Mouse (Mus musculus): ENCODE data around the gene Art4. TPM values are rescaled to one million over a fixed set of nuclear protein-coding genes. Genes with fewer than 3 reads are reported as not detected.
"Not testable (repeated sequence)": the region's sequence is repeated elsewhere in the genome, so short reads cannot be mapped to it uniquely, and the experiment has no call there.

The Art4 gene
- total RNA-seq (2021), result 1 to 10 TPM; 3.6 to 6.0 TPM
- long read RNA-seq, experiment 1, partial matches to known transcripts, result 0 of 4 reads
- long read RNA-seq, experiment 1, other reads (novel, unspliced or antisense), result 0 of 4 reads
- long read RNA-seq, experiment 2, partial matches to known transcripts, result 1 of 2 reads
- long read RNA-seq, experiment 2, other reads (novel, unspliced or antisense), result 0 of 2 reads

DNA sequence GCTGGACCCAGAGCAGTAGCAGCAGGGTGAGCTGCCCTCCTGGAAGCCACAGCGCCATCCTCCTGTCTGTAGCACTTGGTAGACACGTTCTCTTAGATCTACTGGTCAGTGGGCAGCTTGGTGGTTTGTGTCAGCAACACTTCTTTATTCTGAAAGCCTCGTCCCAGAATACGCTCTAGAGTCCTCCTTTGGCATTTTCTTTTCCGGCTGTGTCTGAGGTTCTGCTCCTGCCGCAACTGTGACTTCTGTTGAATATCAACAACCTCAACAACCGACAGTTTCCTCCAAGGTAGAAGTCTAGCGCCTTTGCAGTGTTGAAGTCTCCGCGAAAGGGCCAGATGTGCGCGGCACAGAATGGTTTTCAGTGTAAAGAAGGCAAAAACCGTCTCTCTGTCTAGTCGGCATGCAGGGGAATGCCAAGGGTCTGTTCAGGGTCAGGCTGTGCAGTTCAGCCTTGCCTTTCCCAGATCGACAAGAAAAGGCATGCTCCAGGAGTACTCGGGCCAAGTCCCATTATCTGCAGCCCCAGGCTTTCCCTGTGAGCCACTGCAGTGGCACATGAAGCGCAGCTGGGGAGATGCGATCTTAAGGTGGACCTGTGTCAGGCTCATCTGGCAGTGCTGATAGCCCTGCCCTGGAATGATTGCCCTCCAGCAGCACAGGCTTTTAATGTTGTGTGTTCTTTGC lies at the start of gene Art4:
Gene Art4, minus strand, starts transcription at position 548 of the 687 bp plus-strand sequence.
- DNase-seq, result peak; percentile 22 to 36

DNA sequence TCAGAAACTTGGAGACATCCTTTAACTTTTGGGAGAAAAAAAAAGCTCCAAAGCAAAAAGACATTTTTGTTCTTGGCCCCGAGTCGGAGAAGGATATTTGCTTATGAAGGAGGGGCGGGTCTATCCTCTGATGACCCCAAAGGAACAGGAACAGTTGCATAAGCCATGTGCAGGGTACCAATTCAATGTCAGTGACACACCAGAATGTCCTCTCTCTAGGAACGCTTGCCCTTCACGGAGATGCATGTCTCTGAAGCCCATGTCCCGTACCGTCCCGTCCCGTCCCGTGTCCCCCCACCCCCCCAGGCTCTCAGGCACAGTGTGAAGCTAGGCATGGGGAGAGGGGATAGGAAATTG lies 49.4 kb upstream of the Art4 start:
- DNase-seq, result no peak

DNA sequence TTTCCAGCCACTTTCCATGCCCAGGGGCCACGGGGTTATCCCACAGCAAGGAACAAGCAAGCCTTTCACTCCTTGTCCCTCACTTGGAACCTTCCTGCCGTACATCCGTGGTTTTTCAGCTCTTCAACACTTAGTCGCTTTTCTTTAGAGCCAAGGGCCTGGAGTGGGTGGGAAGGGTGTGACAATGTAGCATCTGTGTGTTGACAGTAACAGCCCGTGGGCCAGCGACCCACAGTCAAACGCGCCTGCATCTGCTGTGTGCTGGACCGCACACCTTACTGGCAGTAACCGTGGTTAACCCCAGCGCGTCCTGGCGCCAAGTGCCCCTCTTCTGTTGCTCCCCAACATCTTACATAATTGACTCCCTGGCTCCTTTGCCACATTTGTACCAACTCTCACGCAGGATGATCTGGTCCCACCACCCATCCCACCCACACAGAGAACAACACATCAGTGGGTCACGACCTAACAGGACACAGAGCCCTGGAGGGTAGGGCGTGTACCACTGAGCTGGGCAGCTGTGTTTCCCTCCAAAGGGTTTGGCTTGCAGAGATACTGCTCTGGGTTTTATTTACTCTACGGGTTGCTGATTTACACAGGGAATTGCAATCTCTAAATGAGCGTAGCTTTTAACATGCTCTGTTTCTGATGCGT lies 48.9 kb upstream of the Art4 start:
- DNase-seq, result no peak

DNA sequence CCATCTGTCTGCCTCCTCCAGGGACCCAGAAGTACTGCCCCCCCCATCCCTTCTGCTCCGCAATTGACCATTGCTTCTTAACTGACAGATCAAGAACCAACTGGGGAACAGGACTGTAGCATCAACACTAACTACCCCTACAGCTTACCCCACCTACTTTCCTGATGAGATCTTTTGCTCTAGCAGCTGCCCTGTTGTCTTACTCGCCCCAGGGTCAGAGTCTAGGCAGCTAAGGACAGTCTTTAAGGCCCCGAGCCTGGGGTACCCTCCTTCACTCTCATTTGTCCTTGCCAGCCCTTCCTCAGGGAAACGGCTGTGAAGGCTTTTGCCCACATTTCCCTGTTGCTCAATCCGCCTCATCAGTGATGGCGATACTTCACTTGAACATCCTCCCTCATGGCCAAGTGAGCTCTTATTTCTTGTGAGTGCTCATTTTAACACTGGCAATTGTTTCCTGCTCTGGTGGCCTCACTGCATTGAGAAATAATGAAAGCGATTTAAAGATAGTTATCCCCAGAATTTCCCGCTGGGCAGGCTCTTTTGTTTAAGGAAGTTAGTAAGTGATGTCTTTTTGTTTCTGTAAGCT lies 46.4 kb upstream of the Art4 start:
- DNase-seq, result no peak

DNA sequence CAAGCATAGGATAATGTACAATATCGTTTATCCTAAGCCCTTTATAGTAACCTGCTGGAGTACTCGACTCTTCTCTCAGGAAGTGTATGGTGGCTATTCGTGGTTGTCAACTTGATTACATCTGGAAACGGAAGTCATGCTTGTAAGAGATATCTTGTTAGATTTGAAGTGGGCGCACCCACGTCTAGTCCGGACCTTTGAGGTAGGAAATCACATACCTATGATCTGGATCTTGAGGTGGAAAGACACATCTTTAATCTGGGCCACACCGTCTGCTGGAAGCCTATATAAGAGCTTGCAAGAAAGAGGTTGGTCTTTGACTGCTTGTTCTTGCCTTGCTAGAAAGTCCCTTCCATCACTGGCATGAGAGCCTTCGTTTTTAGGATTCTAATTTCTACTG lies 45.0 kb upstream of the Art4 start:
- DNase-seq, result no peak

DNA sequence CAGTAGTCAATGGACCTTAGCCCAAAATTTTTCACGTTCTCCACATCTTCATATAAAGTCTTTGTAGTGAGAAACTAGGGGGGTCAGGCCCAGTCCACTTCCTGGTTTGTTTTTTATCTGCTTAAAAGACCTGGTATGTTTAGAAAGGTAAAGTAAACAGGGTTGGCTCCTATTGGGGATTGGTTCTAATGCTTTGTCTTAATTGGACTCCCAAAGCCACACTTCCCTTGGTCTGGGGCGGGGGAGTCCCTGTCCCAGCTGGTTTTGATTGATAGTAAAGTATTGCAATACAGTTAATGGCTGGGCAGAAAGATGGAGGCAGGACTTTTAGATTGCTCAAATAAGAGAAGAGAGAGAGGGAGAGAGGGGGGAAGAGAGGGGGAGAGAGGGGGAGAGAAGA lies 43.5 kb upstream of the Art4 start:
- DNase-seq, result no peak

DNA sequence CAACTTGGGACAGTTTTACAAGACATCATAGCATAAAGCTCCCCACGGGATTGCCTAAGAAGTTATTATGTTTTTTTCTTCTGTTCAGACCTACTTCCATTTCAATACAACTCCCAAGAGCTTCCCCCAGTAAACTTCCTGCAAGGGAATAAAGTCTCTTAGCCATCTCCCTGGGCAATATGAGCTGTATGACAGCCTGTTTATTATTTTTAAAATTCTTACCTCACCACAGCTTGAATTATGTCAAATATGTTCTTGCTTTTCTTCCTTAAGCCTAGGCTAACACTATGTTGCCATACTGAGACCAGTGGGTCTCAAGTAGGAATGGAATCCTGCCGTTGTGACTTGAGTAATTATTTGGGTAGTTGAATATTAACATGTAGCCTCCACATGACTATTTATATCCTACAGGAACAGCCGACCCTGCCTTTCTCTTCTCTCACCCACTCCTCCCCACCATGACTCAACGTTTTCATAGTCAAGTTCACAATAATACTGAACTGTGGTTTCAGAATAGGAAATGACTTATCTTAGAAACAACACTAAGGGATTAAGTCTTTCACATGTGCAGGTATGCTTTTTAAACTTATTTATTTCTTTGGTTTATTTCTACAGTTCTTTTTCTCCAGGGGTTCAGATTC lies 43.0 kb upstream of the Art4 start:
- DNase-seq, result no peak

DNA sequence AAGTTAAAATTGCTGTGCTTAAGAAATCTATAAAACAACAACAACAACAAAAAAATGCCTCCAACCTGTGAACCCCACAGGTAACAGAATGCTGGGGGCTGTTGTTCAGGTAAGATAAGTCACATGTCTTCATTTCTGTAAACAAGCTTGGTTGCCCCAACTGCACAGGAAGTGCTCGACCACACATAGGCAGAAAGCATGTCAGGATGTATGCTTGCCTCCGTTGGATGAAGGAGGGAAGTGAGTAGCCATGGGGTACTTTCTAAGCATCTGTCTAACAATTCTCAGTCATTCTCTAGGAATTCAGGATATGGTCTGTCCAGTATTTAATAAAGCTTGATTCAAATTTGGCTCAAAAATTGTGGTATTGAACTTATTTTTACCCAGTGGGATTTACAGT lies 41.4 kb upstream of the Art4 start:
- no peak for DNase-seq

DNA sequence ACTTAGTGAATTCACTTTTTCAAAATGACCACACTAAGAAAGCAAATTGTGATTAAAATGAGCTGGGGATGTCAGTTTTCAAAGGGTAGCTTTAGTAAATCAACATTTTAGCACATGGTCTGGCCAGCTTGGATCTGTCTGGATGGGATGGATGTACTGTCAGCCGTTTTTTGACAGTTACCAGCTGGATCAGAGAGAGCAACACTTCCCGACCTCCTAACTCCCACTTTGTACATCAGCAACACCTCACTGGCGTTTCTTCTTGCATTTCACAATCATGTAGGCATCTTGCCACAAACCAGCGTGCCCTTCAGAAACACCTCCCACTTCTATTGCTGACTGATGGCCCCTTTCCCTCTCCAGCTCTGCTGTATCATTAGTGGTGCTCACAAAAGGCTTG lies 40.7 kb upstream of the Art4 start:
- no peak for DNase-seq

DNA sequence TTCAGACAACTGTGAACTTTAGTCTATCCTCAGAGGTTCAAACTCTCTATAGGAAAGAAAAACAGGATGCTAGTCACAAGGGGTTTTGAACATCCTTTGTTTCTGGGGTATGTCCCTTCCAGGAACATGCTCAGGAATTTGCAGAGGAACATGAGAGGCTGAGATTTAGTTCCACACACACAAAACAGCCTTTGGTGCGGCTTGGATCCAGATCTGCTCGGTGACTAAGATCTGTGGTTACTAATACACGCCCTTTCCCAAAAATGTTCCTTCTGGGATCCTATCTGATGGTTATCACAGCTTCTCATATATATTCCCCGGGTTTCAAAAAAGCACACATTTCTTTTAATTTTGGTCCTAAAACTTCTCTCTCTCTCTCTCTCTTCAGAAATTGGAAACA lies 40.3 kb upstream of the Art4 start:
- DNase-seq, result no peak

DNA sequence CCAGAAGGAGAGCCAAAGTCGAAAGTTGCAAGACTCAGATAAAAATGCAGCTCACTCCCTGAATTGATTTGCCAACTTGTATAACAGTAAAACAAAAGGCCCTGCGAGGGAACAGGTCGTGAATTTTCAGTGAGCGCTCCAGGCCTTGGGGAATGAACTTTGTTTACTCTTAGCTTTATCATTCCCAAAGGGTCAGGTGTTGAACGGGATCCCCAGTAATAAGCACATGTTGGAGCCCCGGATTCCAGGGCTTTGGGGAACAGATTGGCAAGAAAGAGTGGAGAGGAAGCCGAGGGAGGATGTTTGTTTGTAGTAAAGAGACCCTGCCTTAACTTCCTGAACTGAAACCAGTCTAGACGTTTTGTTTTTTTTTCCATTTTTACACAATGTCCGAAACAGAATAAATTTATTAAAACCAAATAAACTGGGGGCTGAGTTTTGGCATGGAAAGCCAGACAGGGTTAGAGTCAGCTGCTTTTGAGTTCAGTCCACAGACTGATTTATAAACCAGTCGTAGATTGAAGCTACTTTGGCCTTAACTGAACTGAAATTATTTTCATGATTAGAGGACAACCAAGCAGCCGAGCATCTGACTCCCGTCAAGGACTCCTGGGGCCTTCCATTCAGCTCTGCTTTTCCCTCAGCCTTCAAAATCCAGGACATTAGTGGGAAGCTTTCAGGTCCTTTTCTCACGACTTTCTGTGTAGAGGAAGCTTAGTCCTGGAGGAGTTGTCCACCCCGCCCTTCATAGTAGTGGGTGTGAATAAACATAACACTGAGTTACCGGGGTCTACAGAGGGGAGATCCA lies 37.2 kb upstream of the Art4 start:
- no peak for DNase-seq

DNA sequence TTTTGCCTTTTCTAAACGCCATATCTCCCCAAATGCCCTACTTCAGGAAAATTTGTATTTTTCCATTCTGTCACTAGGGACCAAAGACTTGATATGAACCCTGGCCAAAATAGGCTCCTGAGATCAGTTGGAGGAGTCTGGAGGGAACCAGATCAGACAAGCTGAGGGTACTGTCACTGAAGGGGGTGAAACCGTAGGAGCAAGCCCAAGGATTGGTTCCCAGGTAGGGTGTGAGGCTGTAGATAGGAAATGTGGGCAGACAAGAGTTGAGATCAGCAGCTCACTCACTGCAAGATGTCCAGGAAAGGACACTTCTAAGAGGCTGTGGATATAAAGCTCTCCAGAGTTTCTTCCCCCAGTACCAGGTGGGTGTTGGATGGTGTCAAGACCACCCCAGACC lies 34.5 kb upstream of the Art4 start:
- no peak for DNase-seq

DNA sequence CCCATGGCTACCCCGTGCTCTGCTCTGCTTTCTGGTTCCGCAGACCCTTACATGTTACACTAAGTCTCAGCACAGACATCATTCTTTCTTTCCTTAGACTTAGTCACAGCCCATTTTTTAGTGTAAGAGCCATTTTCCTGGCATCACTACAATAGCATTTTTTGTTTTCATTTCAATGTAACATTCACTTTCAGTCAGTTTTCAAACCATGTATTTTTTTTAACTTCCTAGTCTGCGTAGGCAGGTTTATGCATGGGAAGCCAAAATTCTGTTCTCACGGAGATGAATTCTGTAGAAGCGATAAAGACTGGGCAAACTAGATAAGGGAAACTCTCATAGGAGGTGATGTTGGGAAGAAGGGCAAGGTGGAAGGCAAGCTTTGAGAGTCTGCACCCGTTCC lies 32.0 kb upstream of the Art4 start:
- no peak for DNase-seq

DNA sequence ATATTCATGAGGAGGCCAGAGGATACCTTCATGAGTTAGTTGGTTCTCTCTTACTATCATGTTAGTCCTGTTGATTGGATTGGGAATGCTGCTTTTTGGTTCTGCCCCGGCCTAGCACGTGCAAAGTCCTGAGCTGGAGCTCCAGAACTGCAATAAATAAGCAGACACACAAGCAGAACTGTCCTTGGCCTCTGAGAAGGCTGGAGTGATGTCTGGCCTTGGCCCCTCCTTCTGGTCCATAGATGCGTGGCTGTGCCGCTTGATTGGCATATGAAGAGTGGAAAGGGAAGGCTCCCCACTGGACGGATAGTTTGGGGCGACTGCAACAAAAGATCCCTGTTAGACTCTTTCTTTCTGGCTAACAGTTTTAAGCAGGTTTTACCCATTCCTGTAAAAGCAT lies 31.5 kb upstream of the Art4 start:
- peak; percentile 41 to 51 for DNase-seq

DNA sequence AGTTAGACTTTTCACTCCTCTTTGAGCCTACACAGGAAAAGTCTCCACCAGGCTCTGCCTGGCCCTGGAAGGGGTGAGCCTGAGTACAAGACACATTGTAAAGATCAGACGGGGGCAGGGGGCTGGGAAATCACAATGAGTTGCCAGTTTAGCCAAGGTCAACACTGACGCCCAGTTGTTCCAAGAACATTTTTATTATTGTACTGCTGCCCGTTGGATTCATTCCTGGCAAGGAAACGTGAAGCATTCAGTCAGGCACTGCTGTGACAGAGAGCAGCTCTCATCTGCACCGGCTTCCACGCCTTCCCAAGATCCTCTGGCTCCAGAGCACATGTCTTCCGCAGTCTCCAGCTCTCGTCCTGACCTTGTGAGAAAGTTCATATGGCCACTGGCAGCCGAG lies 30.3 kb upstream of the Art4 start:
- peak; percentile 66 to 74 for DNase-seq

DNA sequence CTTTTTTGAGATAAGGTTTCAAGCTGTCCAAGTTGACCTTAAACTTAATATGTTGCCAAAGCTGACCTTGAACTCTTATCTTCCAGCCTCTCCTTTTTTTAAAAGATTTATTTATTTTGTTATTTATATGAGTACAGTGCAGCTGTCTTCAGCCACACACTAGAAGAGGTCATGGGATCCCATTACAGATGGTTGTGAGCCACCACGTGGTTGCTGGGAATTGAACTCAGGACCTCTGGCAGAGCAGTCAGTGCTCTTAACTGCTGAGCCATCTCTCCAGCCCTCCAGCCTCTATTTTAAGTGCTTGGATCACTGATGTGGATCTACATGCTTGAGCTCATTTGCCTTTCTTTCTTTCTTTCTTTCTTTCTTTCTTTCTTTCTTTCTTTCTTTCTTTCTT lies 27.2 kb upstream of the Art4 start:
- not testable (repeated sequence) for DNase-seq

DNA sequence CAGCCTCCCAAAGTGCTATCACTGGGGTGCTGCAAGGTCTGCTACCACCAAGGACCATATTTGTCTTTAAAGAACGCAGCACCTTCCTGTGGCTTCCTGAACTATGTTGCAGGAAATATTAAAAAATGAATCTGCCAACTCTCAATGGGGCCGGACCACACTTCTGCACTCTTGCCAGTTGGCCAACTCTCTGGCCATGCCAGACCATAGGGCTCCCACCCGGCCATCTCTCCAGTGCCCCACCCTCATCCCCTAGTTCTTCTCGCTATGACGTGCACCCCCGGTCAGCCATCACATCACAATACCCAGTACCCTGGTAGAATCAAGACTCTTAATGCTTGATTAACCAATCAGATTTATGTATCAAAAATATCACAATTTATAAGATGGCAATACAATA lies 26.4 kb upstream of the Art4 start:
- DNase-seq, result no peak

DNA sequence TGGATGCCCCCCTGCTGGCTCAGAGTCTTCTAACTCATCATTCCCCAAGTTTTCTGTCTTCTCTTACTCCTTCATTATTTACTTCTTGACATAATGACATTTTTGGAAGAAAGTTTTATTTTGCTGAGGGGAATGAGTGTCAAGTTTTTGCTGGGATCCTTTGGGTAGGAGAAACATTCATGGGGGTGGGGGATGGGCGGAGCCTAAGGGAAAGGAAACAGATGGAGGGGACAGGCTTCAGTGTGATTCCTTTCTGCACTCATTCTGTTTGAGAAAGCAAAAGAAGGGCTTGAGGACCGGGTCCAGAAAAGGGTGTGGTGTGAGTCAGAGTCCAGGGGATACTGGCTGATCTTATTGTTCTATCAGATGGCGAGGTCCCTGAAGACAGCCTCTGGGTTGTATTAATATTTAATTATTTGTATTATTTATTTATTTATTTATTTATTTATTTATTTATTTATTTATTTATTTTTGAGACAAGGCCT lies 25.9 kb upstream of the Art4 start:
- DNase-seq, result no peak

DNA sequence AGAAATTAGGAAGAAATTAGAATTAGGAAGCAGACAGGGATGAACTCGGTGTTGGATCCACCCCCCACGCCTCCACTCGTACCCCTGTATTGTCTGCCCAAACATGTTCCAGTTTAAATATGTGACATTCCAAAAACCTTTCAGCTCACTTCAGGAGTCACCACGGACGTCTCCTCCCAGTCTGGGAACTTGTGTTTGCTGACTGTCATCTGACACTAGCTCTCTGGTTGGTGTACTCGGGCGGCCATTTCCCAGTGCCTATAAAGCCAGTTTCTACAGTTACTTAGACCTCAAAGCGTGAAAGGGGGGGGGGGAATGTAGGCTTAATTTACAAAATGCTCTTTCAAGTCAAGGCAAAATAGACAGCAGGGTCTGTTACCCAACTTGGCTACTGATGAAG lies 24.1 kb upstream of the Art4 start:
- DNase-seq, result no peak

DNA sequence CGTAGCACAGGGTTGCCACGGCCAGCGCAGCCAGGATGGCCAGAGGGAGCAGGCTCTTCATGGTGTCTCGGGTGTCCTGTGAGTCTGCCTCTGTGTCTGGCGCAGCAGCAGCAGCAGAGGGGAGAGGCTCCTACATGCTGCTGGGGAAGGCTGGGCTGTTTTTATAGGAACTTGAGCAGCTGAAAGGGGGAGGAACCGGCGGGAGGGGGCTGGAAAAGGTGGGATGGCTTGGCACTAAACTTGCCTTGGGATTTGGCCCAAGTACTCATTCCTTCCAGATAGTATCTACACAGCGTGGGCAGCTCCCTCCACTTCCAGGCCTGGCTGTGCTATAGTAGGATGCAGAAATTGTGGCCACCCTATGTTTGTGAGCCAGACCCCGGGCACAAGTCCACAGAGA lies 18.1 kb upstream of the Art4 start, which contains the start of gene Mgp:
Gene Mgp, minus strand, starts transcription at position 154 of the 400 bp plus-strand sequence.
- no peak for DNase-seq

DNA sequence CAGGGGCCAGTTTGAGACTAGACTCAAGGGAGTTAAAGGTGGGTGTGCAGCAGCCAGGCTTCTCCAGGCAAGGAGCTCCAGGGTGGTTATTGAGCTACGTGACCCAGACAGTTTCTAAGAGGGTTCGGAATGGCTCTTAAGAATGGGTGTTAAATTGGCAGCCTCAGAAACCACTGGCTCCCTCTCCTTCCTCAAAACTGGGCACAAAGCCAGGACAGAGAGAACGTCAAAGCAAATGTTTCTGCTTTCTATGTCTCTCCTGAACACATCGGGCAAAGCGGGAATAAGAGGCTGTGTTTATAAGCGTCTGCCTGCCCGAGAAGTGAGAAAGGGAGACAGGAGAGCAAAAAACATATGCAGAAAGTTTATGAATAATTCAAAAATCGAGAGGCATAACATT lies 17.1 kb upstream of the Art4 start:
- no peak for DNase-seq

DNA sequence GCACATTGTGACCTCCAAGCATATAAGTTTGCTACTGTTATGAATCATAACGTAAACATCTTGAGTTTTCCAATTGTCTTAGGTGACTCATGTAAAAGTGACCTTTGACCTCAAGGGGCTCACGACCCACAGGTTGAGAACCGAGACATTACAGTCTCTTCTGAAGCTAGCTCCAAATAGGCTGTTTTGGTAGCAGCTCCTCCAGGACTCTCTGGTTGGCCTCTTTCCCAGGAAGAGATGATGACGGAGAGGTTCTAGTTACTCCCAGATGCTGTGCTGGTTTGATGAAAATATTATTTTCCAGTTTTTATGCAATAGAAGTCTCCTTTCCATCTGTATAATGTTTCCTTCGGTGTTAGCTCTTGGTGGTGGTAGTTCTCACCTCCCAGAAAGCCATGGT lies 11.4 kb upstream of the Art4 start:
- no peak for DNase-seq
